Mouse (Mus musculus): ENCODE results near the gene Ifrd1.

The Ifrd1 gene

DNA sequence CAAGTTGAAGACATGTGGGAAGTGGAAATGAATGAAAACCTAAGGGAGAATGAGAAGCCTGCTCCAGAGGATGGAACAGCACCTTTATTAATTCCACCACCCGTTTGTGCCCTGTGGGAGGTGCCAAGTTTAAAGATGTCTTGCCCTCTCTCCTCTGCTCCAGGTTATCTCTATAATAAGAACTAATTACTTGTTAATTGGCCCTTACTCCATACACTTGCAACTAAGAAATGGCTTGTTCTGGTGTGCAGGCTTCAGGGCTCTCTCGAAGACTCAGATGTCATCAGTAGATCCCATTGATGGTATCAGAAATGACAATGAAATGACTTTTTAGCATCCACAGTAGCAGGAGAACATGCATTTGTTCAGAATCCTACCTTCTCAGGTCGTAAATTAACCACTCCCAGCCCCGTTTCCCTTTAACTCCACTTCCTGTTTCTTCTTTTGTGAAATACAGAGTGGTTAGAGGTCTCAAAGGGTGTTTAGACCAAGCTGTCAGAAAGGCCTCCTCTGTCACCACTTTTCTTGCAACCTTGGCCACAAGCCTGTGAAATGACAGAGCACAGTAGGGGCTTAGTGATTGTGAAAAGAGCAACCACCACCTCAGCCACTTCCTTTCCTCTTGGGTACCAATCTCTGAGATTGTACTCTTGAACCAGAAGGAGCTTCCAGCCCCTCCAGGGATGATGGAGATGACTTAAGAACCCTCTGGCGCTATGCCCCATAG, at the start of gene Ifrd1:
Gene Ifrd1 (minus strand): TSS at position 51 of the 727 bp plus-strand sequence.
- in situ Hi-C loops (cut with MseI, MboI), result no loop called here

DNA sequence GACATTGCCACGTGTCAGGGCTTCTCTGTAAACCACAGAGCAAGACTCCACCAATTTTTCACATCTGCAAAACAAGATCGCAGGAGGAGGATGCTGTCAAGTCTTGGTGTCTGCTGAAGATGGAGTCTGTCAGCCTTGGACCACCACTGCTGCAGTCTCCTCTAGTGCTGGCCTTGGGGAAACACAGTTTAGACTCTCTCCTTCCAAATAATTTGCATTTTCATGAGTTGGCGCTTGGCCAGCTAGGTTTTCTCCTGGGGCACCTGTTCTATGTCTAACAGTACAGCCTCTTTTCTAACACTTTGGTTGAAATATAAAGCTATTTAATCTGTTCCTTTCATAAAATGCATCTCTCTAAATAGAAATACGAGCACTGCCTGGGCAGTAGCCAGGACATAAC, 38.2 kb upstream of the Ifrd1 start:
- in situ Hi-C loops (cut with MseI, MboI), result no loop called here

- in situ Hi-C loops (cut with MseI, MboI), result no loop called here
These were observed 32.5 kb upstream of the Ifrd1 start for GRCm38 (mm10) chr12:40280596-40281325.

DNA sequence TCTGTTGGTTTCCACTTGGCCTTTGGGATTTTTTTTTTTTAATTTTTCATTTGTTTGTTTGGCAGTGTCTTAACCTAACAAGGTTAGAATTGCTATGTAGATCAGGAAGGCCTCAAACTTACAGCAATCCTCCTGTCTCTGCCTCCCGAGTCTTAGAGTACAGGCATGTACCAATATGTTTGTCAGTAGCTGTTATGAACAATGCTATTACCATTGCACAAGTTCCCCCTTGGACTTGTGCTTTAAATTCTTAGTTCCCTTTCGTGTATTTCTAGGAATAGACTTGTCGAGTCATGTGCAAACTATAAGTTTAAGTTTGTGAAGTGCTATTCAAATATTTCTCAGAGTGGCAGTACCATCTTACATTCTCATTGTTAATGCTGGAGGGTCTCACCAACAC, 29.3 kb upstream of the Ifrd1 start:
- in situ Hi-C loops (cut with MseI, MboI), result no loop called here

- in situ Hi-C loops (cut with MseI, MboI), result no loop called here
These were observed 26.6 kb upstream of the Ifrd1 start for GRCm38 (mm10) chr12:40274931-40275330.

DNA sequence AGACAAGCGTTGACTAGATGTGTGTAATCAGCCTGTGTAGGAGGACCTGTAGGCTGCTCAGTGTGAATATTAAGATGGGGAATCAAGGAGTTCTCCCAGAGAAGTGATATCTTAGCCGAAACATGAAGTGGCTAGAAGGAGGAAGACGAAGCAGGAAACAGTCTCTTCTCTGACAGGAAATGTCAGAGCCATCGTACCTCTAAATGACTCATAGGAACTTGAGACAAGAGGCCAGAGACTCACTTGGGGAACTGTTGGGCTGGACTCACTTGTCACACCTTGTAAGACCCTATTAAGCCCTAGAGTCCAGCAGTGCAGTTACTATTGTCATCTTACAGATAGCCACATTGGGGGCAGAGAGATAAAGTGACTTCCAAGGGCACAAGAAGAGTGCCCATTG, 25.0 kb upstream of the Ifrd1 start:
- in situ Hi-C loops (cut with MseI, MboI), result no loop called here

DNA sequence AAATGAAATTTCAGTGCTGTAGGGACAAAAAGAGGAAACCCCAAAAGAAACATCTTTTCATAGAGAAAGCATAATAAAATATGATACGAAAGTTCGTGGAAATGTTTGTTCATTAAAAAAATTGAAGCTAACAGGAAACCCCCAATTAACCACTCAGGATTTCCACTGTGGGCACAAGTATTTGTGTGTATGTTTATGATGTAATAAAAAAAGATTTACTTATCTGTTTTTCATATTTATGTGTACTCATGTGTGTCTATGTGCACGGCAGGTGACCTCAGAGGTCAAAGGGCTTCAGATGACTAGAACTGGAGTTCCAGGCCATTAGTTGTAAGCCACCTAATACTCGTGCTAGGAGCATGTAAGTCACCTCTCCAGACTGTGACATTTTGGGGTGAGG, 24.4 kb upstream of the Ifrd1 start:
- in situ Hi-C loops (cut with MseI, MboI), result no loop called here

GRCm38 (mm10) chr12:40268313-40268712, 20.0 kb upstream of the Ifrd1 start:
- in situ Hi-C loops (cut with MseI, MboI), result loop anchor here in 1 of 2 experiments (10.0 kb wide), 1 partner anchor 406 kb away; no protein-coding TSS in a partner anchor

DNA sequence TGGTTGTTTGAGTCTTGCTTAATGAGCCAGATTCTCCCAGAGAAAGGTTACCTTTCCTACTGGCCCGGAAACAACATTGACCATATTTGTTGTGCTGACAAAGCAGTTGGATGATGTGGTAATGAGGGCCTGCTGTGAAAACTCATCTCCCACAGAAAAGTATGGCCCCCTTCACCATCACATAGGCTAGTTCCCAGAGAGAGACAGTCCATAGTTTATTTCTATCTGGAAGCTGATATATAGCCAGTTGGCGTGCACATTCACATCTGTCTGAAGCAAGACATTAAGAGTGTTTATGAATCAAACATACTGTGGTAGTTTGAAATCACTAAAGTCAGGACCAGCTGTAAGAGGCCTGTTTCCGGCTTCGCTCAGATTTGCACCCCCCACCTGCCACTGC, 15.4 kb upstream of the Ifrd1 start:
- in situ Hi-C loops (cut with MseI, MboI), result loop anchor here in 1 of 2 experiments (10.0 kb wide), 1 partner anchor 411 kb away; no protein-coding TSS in a partner anchor

- in situ Hi-C loops (cut with MseI, MboI), result loop anchor here in 1 of 2 experiments (10.0 kb wide), 1 partner anchor 412 kb away; no protein-coding TSS in a partner anchor
These were observed 14.7 kb upstream of the Ifrd1 start for GRCm38 (mm10) chr12:40263006-40263405.

DNA sequence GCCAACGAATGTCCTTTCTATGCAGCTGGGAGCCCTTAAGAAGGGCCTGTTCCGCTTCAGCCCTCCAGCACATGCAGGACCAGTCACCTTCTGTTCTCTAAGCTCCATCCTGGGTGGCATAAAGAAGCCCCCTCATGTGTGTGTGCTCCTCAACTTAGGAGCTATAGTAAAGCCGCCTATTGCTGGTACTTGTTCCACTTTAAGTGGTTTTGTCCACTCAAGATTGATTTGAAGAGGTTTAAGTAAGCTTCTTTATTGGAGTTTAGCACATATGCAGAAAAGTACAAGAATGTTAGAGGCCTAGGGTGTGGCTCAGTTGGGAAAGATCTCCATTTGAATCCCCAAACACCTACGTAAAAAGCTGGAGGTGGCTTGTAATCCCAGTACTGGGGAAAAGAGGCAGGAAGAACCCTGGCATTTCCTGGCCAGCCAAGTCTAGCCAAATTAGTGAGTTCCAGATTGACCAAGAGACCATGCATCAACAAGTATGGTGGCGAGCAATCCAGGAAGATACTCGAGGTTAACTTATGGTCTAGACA, 10.2 kb upstream of the Ifrd1 start:
- in situ Hi-C loops (cut with MseI, MboI), result loop anchor here (10.0 kb wide), 3 partner anchors 426 to 566 kb away; no protein-coding TSS in a partner anchor

DNA sequence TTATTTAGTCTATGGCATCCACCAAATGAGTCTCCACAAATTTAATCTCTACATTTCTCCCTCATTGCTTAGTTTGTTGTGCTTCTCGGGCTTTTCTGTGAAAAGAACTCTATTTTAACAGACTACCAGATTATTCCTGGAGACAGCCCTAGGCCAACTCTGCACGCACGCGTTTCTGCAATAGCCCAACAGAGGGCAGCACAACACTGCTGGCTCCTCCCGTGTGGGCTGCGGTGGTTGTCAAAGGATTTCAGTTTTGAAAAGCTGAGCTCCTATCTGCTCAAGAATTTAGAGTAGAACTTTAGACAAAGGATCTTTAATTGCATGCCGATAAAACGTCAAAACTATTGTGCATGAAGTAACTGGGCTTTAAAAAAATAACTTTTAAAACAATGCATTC, 8.9 kb upstream of the Ifrd1 start:
- in situ Hi-C loops (cut with MseI, MboI), result loop anchor here (10.0 kb wide), 3 partner anchors 428 to 568 kb away; no protein-coding TSS in a partner anchor

GRCm38 (mm10) chr12:40256543-40256942, 8.2 kb upstream of the Ifrd1 start:
- in situ Hi-C loops (cut with MseI, MboI), result loop anchor here (10.0 kb wide), 3 partner anchors 428 to 568 kb away; no protein-coding TSS in a partner anchor

- in situ Hi-C loops (cut with MseI, MboI), result loop anchor here (10.0 kb wide), 3 partner anchors 429 to 569 kb away; no protein-coding TSS in a partner anchor
These were observed 7.7 kb upstream of the Ifrd1 start for GRCm38 (mm10) chr12:40256033-40256432.

DNA sequence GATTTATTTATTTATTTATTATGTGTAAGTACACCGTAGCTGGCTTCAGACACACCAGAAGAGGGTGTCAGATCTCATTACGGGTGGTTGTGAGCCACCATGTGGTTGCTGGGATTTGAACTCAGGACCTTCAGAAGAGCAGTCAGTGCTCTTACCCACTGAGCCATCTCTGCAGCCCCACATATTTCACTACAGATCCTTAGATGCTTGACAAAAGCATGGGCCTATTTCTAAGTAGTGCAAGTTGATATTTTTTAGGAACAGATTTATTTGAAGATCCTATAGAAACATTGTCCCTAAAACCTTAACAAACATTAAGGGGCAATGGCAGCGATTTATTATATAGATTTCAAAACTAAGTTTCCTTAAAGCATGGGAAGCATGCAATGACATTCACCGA, 7.0 kb upstream of the Ifrd1 start:
- in situ Hi-C loops (cut with MseI, MboI), result loop anchor here (10.0 kb wide), 3 partner anchors 429 to 569 kb away; no protein-coding TSS in a partner anchor

- in situ Hi-C loops (cut with MseI, MboI), result loop anchor here (10.0 kb wide), 3 partner anchors 430 to 570 kb away; no protein-coding TSS in a partner anchor
These were observed 6.4 kb upstream of the Ifrd1 start for GRCm38 (mm10) chr12:40254729-40255128.

- in situ Hi-C loops (cut with MseI, MboI), result loop anchor here (10.0 kb wide), 3 partner anchors 432 to 572 kb away; no protein-coding TSS in a partner anchor
These were observed 4.9 kb upstream of the Ifrd1 start for GRCm38 (mm10) chr12:40253241-40253640.

DNA sequence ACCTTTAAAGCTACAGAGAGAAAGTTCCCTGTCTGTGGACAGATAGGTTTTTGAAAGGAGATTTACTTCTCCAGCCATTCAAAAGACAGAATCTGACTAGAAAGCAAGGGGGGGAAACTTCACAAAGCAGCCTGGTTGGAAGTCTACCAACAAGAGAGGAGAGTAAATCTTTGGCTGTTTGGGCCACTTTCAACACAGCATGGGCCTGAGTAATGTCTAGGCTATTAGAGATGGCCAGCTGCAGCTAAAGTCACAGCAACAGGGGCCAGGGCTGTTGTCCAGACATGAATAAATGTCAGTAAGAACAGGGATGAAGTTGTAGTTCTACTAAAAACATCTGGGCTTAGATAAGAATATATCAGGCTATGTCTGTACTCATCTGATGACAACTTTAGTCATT, 2.0 kb upstream of the Ifrd1 start:
- in situ Hi-C loops (cut with MseI, MboI), result loop anchor here (10.0 kb wide), 3 partner anchors 435 to 575 kb away; no protein-coding TSS in a partner anchor

GRCm38 (mm10) chr12:40247976-40248375, 328 bp downstream of the Ifrd1 start:
- in situ Hi-C loops (cut with MseI, MboI), result no loop called here

DNA sequence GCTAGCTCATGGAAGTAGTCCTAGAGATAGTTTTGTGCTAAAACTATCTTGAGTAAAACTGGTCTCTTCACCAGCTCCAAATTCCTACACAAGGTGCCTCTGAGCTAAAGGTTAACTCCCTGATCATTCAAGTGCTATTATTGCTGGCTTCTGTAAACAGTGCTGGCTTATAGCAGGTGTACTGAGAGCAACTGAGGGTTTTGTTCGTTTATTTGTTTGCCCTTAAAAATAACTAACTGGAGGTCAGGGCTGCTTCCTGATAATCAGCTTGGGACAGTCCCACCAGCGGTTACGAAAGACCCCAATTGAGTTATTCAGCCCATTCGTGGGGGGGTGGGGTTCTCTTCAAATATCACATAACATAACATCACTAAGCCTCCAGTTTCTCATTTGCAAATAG, 920 bp downstream of the Ifrd1 start:
- in situ Hi-C loops (cut with MseI, MboI), result no loop called here

- in situ Hi-C loops (cut with MseI, MboI), result no loop called here
These were observed 2.8 kb downstream of the Ifrd1 start for GRCm38 (mm10) chr12:40245434-40245970.

GRCm38 (mm10) chr12:40244926-40245325, 3.4 kb downstream of the Ifrd1 start:
- in situ Hi-C loops (cut with MseI, MboI), result no loop called here

Data from mouse trophoblast stem cell (cell line).